Mouse (Mus musculus) left cerebral cortex, adult 2 months (tissue): Measurements from ENCODE around the gene Catsper1. TPM values are rescaled to one million over a fixed set of nuclear protein-coding genes. Genes with fewer than 3 reads are reported as not detected.
A peak's percentile ranks its signal among the peaks of the same experiment; 100 is the strongest.

Experiments used
- DNase-seq, 2 experiments: peaks; one replicate each; pipeline ENCODE4 v3.0.0; 2021 to 2022; ENCODE audit warnings: low spot score in 2 of 2, mixed read lengths in 1 of 2; ENCODE audit errors: extremely low spot score in 1 of 2
- H3K27ac ChIP-seq: fragments of 200-600 bp; 2 replicates; pipeline ENCODE4 v1.8.1; 2022
- H3K4me3 ChIP-seq: fragments of 200-600 bp; 2 replicates; pipeline ENCODE4 v1.8.1; 2022
- CTCF ChIP-seq: fragments of 200-600 bp; IDR thresholded peaks from 2 replicates; pipeline ENCODE4 v1.8.1; 2022; ENCODE audit warnings: antibody characterized with exemption, mild to moderate bottlenecking, moderate library complexity
- intact Hi-C: fragments of 180-260 bp; cut with DNase I; formaldehyde crosslinking; loops from one replicate; pipeline ENCODE4 v1.15.1; 2025
- total RNA-seq, 2 experiments: library from RNA; stranded (reverse); gene quantifications; 2 replicates each; pipeline ENCODE4 v1.2.3; 2021

The Catsper1 gene
- total RNA-seq, 2 experiments from 2014 or later: not detected

- intact Hi-C loops: no loop called here
- Histone ChIP-seq H3K4me3 (no peak overlapping the region), H3K27ac (no peak overlapping the region)
- DNase-seq: no peak
- TF ChIP-seq CTCF: no peak
These were observed 49.2 kb downstream of the Catsper1 start for GRCm38 (mm10) chr19:5384715-5385114.

GRCm38 (mm10) chr19:5388011-5388441 lies 52.5 kb downstream of the Catsper1 start:
- no peak for TF ChIP-seq CTCF
- intact Hi-C loops: loop anchor here (1.0 kb wide), 3 partner anchors 22 to 93 kb away; partner anchors contain the start of genes AI837181, Eif1ad and Sf3b2
- H3K4me3 ChIP-seq: peak overlapping the region; percentile 98
- DNase-seq: no peak
- peak overlapping the region; percentile 94 for H3K27ac ChIP-seq

- peak within 1 kb of the TSS; percentile 94 for H3K27ac ChIP-seq
- H3K4me3 ChIP-seq: peak within 1 kb of the TSS; percentile 98
- DNase-seq: peak; percentile 94 to 96
- intact Hi-C loops: loop anchor here (1.0 kb wide), 3 partner anchors 22 to 93 kb away; partner anchors contain the start of genes AI837181, Eif1ad and Sf3b2
- TF ChIP-seq CTCF: no peak
These were observed 53.2 kb downstream of the Catsper1 start, which contains the start of gene Sart1 for GRCm38 (mm10) chr19:5388588-5389242. Gene Sart1 (minus strand): TSS chr19:5388703.

GRCm38 (mm10) chr19:5389647-5390046 lies 54.1 kb downstream of the Catsper1 start:
- no peak for TF ChIP-seq CTCF
- intact Hi-C loops: no loop called here
- no peak for DNase-seq
- no peak overlapping the region for H3K27ac ChIP-seq
- peak overlapping the region; percentile 98 for H3K4me3 ChIP-seq

GRCm38 (mm10) chr19:5390416-5390815 lies 54.9 kb downstream of the Catsper1 start:
- intact Hi-C loops: no loop called here
- TF ChIP-seq CTCF: no peak
- Histone ChIP-seq H3K27ac (no peak overlapping the region), H3K4me3 (no peak overlapping the region)
- DNase-seq: no peak

- no peak for DNase-seq
- H3K4me3 ChIP-seq: no peak overlapping the region
- intact Hi-C loops: no loop called here
- no peak overlapping the region for H3K27ac ChIP-seq
- TF ChIP-seq CTCF: no peak
These were observed 57.4 kb downstream of the Catsper1 start for GRCm38 (mm10) chr19:5392892-5393291.

Other genes starting within 250 kb of the Catsper1 start
- gene Yif1a, start 247.2 kb upstream of the Catsper1 start, total RNA-seq: 10 to 100 TPM; 23.4 to 25.7 TPM
- gene Cnih2, start 237.2 kb upstream of the Catsper1 start, total RNA-seq: 100 to 1,000 TPM; 214 to 247 TPM
- gene Rab1b, start 228.7 kb upstream of the Catsper1 start, total RNA-seq: 100 to 1,000 TPM; 144 to 157 TPM
- 100 to 1,000 TPM; 279 to 291 TPM for gene Klc2, start 217.2 kb upstream of the Catsper1 start, total RNA-seq
- 10 to 100 TPM; 57.5 to 61.2 TPM for gene Pacs1, start 62.6 kb upstream of the Catsper1 start, total RNA-seq
- gene Sf3b2, start 40.3 kb upstream of the Catsper1 start, total RNA-seq: 100 to 1,000 TPM; 194 to 201 TPM
- gene Gal3st3, start 37.4 kb upstream of the Catsper1 start, total RNA-seq: 10 to 100 TPM; 78.0 to 80.9 TPM
- gene Cst6, start 13.8 kb downstream of the Catsper1 start, total RNA-seq: 10 to 100 TPM; 25.7 to 27.4 TPM
- 10 to 100 TPM; 23.4 to 25.5 TPM for gene Eif1ad, start 31.0 kb downstream of the Catsper1 start, total RNA-seq
- gene Banf1, start 31.4 kb downstream of the Catsper1 start, total RNA-seq: 10 to 100 TPM; 75.5 to 82.2 TPM
- 100 to 1,000 TPM in 1 of 2 experiments, 10 to 100 TPM in 1; 94.2 to 100 TPM for gene Sart1, start 53.0 kb downstream of the Catsper1 start, total RNA-seq
- not detected for gene Tsga10ip, start 66.8 kb downstream of the Catsper1 start, total RNA-seq
- 100 to 1,000 TPM; 248 to 267 TPM for gene Drap1, start 89.2 kb downstream of the Catsper1 start, total RNA-seq
- 10 to 100 TPM; 68.0 to 74.1 TPM for gene AI837181, start 89.4 kb downstream of the Catsper1 start, total RNA-seq
- under 1 TPM in 1 of 2 experiments, not detected in 1; 0.65 TPM for gene Fosl1, start 111.8 kb downstream of the Catsper1 start, total RNA-seq
- 10 to 100 TPM; 29.5 to 30.6 TPM for gene Ccdc85b, start 122.2 kb downstream of the Catsper1 start, total RNA-seq
- gene Fibp, start 124.9 kb downstream of the Catsper1 start, total RNA-seq: 10 to 100 TPM; 88.9 to 92.1 TPM
- gene Ctsw, start 132.8 kb downstream of the Catsper1 start, total RNA-seq: under 1 TPM; 0.36 to 0.47 TPM
- gene Efemp2, start 138.2 kb downstream of the Catsper1 start, total RNA-seq: 10 to 100 TPM; 16.8 to 17.2 TPM
- 10 to 100 TPM; 33.3 to 33.4 TPM for gene Mus81, start 152.7 kb downstream of the Catsper1 start, total RNA-seq
- gene Cfl1, start 154.7 kb downstream of the Catsper1 start, total RNA-seq: 1,000 to 10,000 TPM; 1,296 to 1,301 TPM
- 1 to 10 TPM; 8.0 to 9.2 TPM for gene 1700020D05Rik, start 168.0 kb downstream of the Catsper1 start, total RNA-seq
- gene Snx32, start 174.8 kb downstream of the Catsper1 start, total RNA-seq: 10 to 100 TPM; 81.5 to 89.0 TPM
- not detected for gene Ovol1, start 224.9 kb downstream of the Catsper1 start, total RNA-seq
- 1 to 10 TPM; 5.4 to 6.0 TPM for gene Ap5b1, start 232.3 kb downstream of the Catsper1 start, total RNA-seq